Mouse (Mus musculus): ENCODE measurements around the gene Kcnj8. TPM values are rescaled to one million over a fixed set of nuclear protein-coding genes. Genes with fewer than 3 reads are reported as not detected.

The Kcnj8 gene
- 14.8 and 15.3 TPM in 2 replicates for polyA plus RNA-seq (2015; fragmentation: Nextera tagmentation; extraction: Ambion mirVana)

- WGBS = under 1% methylated on average over 34 of the region's 34 CpGs
- H3K4me1 ChIP-seq (ENCODE audit: control insufficient read depth, insufficient read depth, low read depth, low read length) = peaks cover 18% of the 10 kb centered on the region
- H3K36me3 ChIP-seq (ENCODE audit: control insufficient read depth, insufficient read depth, low read length) = no peaks in the 10 kb centered on the region
- peak within 1 kb of the TSS; percentile 66 for H3K9ac ChIP-seq (ENCODE audit: low read depth, low read length)
- H3K27me3 ChIP-seq (replicated peaks; ENCODE audit: control insufficient read depth, insufficient read depth, low read length) = peaks cover 18% of the 10 kb centered on the region
- H3K4me2 ChIP-seq (ENCODE audit: low read length) = peak within 1 kb of the TSS; percentile 99
- H3K4me3 ChIP-seq (ENCODE audit: low read length) = peak within 1 kb of the TSS; percentile 52
- no peak within 1 kb of the TSS for H3K27ac ChIP-seq (ENCODE audit: low read depth, low read length)
- peak; percentile 92 for ATAC-seq
- H3K9me3 ChIP-seq (ENCODE audit: control insufficient read depth, low read length) = no peaks in the 10 kb centered on the region
Measured at GRCm38 (mm10) chr6:142571055-142571618, at the start of gene Kcnj8. Gene Kcnj8, minus strand, starts transcription at chr6:142571614.

- H3K9me3 ChIP-seq (ENCODE audit: control insufficient read depth, low read length) = no peaks in the 10 kb centered on the region
- H3K27me3 ChIP-seq (replicated peaks; ENCODE audit: control insufficient read depth, insufficient read depth, low read length) = no peaks in the 10 kb centered on the region
- no peaks in the 10 kb centered on the region for H3K4me1 ChIP-seq (ENCODE audit: control insufficient read depth, insufficient read depth, low read depth, low read length)
- no peak overlapping the region for H3K27ac ChIP-seq (ENCODE audit: low read depth, low read length)
- H3K9ac ChIP-seq (ENCODE audit: low read depth, low read length) = no peak overlapping the region
- H3K4me3 ChIP-seq (ENCODE audit: low read length) = no peak overlapping the region
- H3K36me3 ChIP-seq (ENCODE audit: control insufficient read depth, insufficient read depth, low read length) = no peaks in the 10 kb centered on the region
- no peak for ATAC-seq
- 49% methylated on average over 3 of the region's 3 CpGs for WGBS
- H3K4me2 ChIP-seq (ENCODE audit: low read length) = no peak overlapping the region
Measured at GRCm38 (mm10) chr6:142616659-142617058, 45.2 kb upstream of the Kcnj8 start.

GRCm38 (mm10) chr6:142614324-142614723 lies 42.9 kb upstream of the Kcnj8 start:
- H3K4me3 ChIP-seq (ENCODE audit: low read length) = no peak overlapping the region
- no peaks in the 10 kb centered on the region for H3K4me1 ChIP-seq (ENCODE audit: control insufficient read depth, insufficient read depth, low read depth, low read length)
- no peak overlapping the region for H3K4me2 ChIP-seq (ENCODE audit: low read length)
- no peaks in the 10 kb centered on the region for H3K27me3 ChIP-seq (replicated peaks; ENCODE audit: control insufficient read depth, insufficient read depth, low read length)
- H3K9me3 ChIP-seq (ENCODE audit: control insufficient read depth, low read length) = no peaks in the 10 kb centered on the region
- no peak overlapping the region for H3K9ac ChIP-seq (ENCODE audit: low read depth, low read length)
- ATAC-seq = peak; percentile 65; the same call in 1 of the 2 replicates
- WGBS = 64% methylated on average over 10 of the region's 10 CpGs
- H3K27ac ChIP-seq (ENCODE audit: low read depth, low read length) = no peak overlapping the region
- no peaks in the 10 kb centered on the region for H3K36me3 ChIP-seq (ENCODE audit: control insufficient read depth, insufficient read depth, low read length)

GRCm38 (mm10) chr6:142612366-142612765 lies 41.0 kb upstream of the Kcnj8 start:
- Histone ChIP-seq H3K27me3 (replicated peaks; ENCODE audit: control insufficient read depth, insufficient read depth, low read length) (no peaks in the 10 kb centered on the region), H3K9me3 (ENCODE audit: control insufficient read depth, low read length) (no peaks in the 10 kb centered on the region), H3K27ac (ENCODE audit: low read depth, low read length) (no peak overlapping the region), H3K4me2 (ENCODE audit: low read length) (no peak overlapping the region), H3K36me3 (ENCODE audit: control insufficient read depth, insufficient read depth, low read length) (no peaks in the 10 kb centered on the region), H3K4me1 (ENCODE audit: control insufficient read depth, insufficient read depth, low read depth, low read length) (no peaks in the 10 kb centered on the region), H3K4me3 (ENCODE audit: low read length) (no peak overlapping the region), H3K9ac (ENCODE audit: low read depth, low read length) (no peak overlapping the region)
- ATAC-seq = no peak
- 84% methylated on average over 8 of the region's 8 CpGs for WGBS

GRCm38 (mm10) chr6:142609401-142610373 lies 38.3 kb upstream of the Kcnj8 start:
- Histone ChIP-seq H3K4me3 (ENCODE audit: low read length) (no peak overlapping the region), H3K9me3 (ENCODE audit: control insufficient read depth, low read length) (no peaks in the 10 kb centered on the region), H3K9ac (ENCODE audit: low read depth, low read length) (no peak overlapping the region), H3K36me3 (ENCODE audit: control insufficient read depth, insufficient read depth, low read length) (no peaks in the 10 kb centered on the region), H3K4me1 (ENCODE audit: control insufficient read depth, insufficient read depth, low read depth, low read length) (no peaks in the 10 kb centered on the region), H3K4me2 (ENCODE audit: low read length) (no peak overlapping the region), H3K27me3 (replicated peaks; ENCODE audit: control insufficient read depth, insufficient read depth, low read length) (no peaks in the 10 kb centered on the region), H3K27ac (ENCODE audit: low read depth, low read length) (no peak overlapping the region)
- no peak for ATAC-seq
- 71% methylated on average over 9 of the region's 9 CpGs for WGBS

- Histone ChIP-seq H3K27ac (ENCODE audit: low read depth, low read length) (no peak overlapping the region), H3K4me3 (ENCODE audit: low read length) (no peak overlapping the region), H3K27me3 (replicated peaks; ENCODE audit: control insufficient read depth, insufficient read depth, low read length) (no peaks in the 10 kb centered on the region), H3K4me1 (ENCODE audit: control insufficient read depth, insufficient read depth, low read depth, low read length) (no peaks in the 10 kb centered on the region), H3K9ac (ENCODE audit: low read depth, low read length) (no peak overlapping the region), H3K36me3 (ENCODE audit: control insufficient read depth, insufficient read depth, low read length) (no peaks in the 10 kb centered on the region), H3K9me3 (ENCODE audit: control insufficient read depth, low read length) (no peaks in the 10 kb centered on the region), H3K4me2 (ENCODE audit: low read length) (no peak overlapping the region)
- ATAC-seq = no peak
- WGBS = 58% methylated on average over 7 of the region's 7 CpGs
Measured at GRCm38 (mm10) chr6:142607080-142607479, 35.7 kb upstream of the Kcnj8 start.

GRCm38 (mm10) chr6:142602772-142603171 lies 31.4 kb upstream of the Kcnj8 start:
- ATAC-seq = no peak
- no peak overlapping the region for H3K9ac ChIP-seq (ENCODE audit: low read depth, low read length)
- H3K36me3 ChIP-seq (ENCODE audit: control insufficient read depth, insufficient read depth, low read length) = no peaks in the 10 kb centered on the region
- no peak overlapping the region for H3K27ac ChIP-seq (ENCODE audit: low read depth, low read length)
- WGBS = 55% methylated on average over 6 of the region's 6 CpGs
- no peaks in the 10 kb centered on the region for H3K9me3 ChIP-seq (ENCODE audit: control insufficient read depth, low read length)
- no peaks in the 10 kb centered on the region for H3K4me1 ChIP-seq (ENCODE audit: control insufficient read depth, insufficient read depth, low read depth, low read length)
- no peaks in the 10 kb centered on the region for H3K27me3 ChIP-seq (replicated peaks; ENCODE audit: control insufficient read depth, insufficient read depth, low read length)
- no peak overlapping the region for H3K4me2 ChIP-seq (ENCODE audit: low read length)
- no peak overlapping the region for H3K4me3 ChIP-seq (ENCODE audit: low read length)

GRCm38 (mm10) chr6:142578831-142579230 lies 7.4 kb upstream of the Kcnj8 start:
- Histone ChIP-seq H3K9ac (ENCODE audit: low read depth, low read length) (no peak overlapping the region), H3K9me3 (ENCODE audit: control insufficient read depth, low read length) (no peaks in the 10 kb centered on the region), H3K4me1 (ENCODE audit: control insufficient read depth, insufficient read depth, low read depth, low read length) (no peaks in the 10 kb centered on the region), H3K36me3 (ENCODE audit: control insufficient read depth, insufficient read depth, low read length) (no peaks in the 10 kb centered on the region), H3K4me3 (ENCODE audit: low read length) (no peak overlapping the region), H3K27me3 (replicated peaks; ENCODE audit: control insufficient read depth, insufficient read depth, low read length) (no peaks in the 10 kb centered on the region), H3K4me2 (ENCODE audit: low read length) (no peak overlapping the region), H3K27ac (ENCODE audit: low read depth, low read length) (no peak overlapping the region)
- 82% methylated on average over 4 of the region's 4 CpGs for WGBS
- no peak for ATAC-seq

- Histone ChIP-seq H3K4me2 (ENCODE audit: low read length) (no peak overlapping the region), H3K9ac (ENCODE audit: low read depth, low read length) (no peak overlapping the region), H3K4me3 (ENCODE audit: low read length) (no peak overlapping the region), H3K27ac (ENCODE audit: low read depth, low read length) (no peak overlapping the region), H3K4me1 (ENCODE audit: control insufficient read depth, insufficient read depth, low read depth, low read length) (no peaks in the 10 kb centered on the region), H3K9me3 (ENCODE audit: control insufficient read depth, low read length) (no peaks in the 10 kb centered on the region), H3K36me3 (ENCODE audit: control insufficient read depth, insufficient read depth, low read length) (no peaks in the 10 kb centered on the region), H3K27me3 (replicated peaks; ENCODE audit: control insufficient read depth, insufficient read depth, low read length) (peaks cover 3% of the 10 kb centered on the region; the same call in 1 of the 2 replicates)
- no peak for ATAC-seq
- WGBS = 84% methylated on average over 6 of the region's 6 CpGs
Measured at GRCm38 (mm10) chr6:142577801-142578200, 6.4 kb upstream of the Kcnj8 start.

Measured in hindbrain, embryonic 16.5 days (tissue).